Mouse (Mus musculus) midbrain, postnatal 0 days (tissue): ENCODE measurements around the gene 1500011B03Rik. TPM values are rescaled to one million over a fixed set of nuclear protein-coding genes. Genes with fewer than 3 reads are reported as not detected.

Experiments used
- ATAC-seq: fragments of 200-750 bp; cut with Nextera tagmentation; 2 replicates; pipeline ENCODE4 v1.8.0; 2017; ENCODE audit warnings: moderate number of reproducible peaks, mild to moderate bottlenecking, moderate TSS enrichment, moderate library complexity; ENCODE audit not compliant: low FRiP score
- DNase-seq: peaks from one replicate; pipeline ENCODE4 v3.0.0-alpha.2; 2015; ENCODE audit warnings: low spot score
- H3K27ac ChIP-seq: fragments of 300-500 bp; sonication (generic); 2 replicates; pipeline ENCODE4 v1.5.1; 2014; ENCODE audit warnings: low read depth, mild to moderate bottlenecking, low read length, mixed read lengths
- H3K27me3 ChIP-seq: fragments of 300-500 bp; sonication (generic); 2 replicates; pipeline ENCODE4 v1.6.1; 2014; ENCODE audit warnings: low read length, control low read depth, mixed read lengths; ENCODE audit not compliant: insufficient read depth
- H3K36me3 ChIP-seq: fragments of 300-500 bp; sonication (generic); 2 replicates; pipeline ENCODE4 v1.6.1; 2014; ENCODE audit warnings: low read length, control low read depth, mixed read lengths; ENCODE audit not compliant: insufficient read depth
- H3K4me1 ChIP-seq: fragments of 300-500 bp; sonication (generic); 2 replicates; pipeline ENCODE4 v1.6.1; 2014; ENCODE audit warnings: mild to moderate bottlenecking, control low read depth, antibody characterized with exemption, low read length, mixed read lengths; ENCODE audit not compliant: insufficient read depth
- H3K4me2 ChIP-seq: fragments of 300-500 bp; sonication (generic); 2 replicates; pipeline ENCODE4 v1.6.1; 2014; ENCODE audit warnings: low read depth, mild to moderate bottlenecking, low read length, mixed read lengths; ENCODE audit not compliant: poor library complexity, severe bottlenecking
- H3K4me3 ChIP-seq: fragments of 300-500 bp; sonication (generic); 2 replicates; pipeline ENCODE4 v1.5.1; 2014; ENCODE audit warnings: low read depth, mild to moderate bottlenecking, low read length, moderate library complexity
- H3K9ac ChIP-seq: fragments of 300-500 bp; sonication (generic); replicated peaks from 2 replicates; pipeline ENCODE4 v1.6.1; 2014; ENCODE audit warnings: mild to moderate bottlenecking, low read length, moderate library complexity, mixed read lengths; ENCODE audit not compliant: poor library complexity, severe bottlenecking
- H3K9me3 ChIP-seq: fragments of 300-500 bp; sonication (generic); 2 replicates; pipeline ENCODE4 v1.6.1; 2016; ENCODE audit warnings: low read length, control low read depth
- CTCF ChIP-seq: IDR thresholded peaks from 2 replicates; pipeline ENCODE4 v1.5.1; 2016; ENCODE audit warnings: antibody characterized with exemption, mild to moderate bottlenecking
- WGBS: fragments of 180-500 bp; shearing (Covaris S2); extraction: QIAGEN DNeasy Blood & Tissue Kit; methylation state at CpG from one replicate; pipeline ENCODE4 v1.1.7; 2014; 5-methylcytosine and 5-hydroxymethylcytosine counted together
- polyA plus RNA-seq: library from polyadenylated mRNA; unstranded; fragments of >200 nt; fragmentation: Nextera tagmentation; extraction: Ambion mirVana; gene quantifications from 2 replicates; pipeline ENCODE4 v1.2.1, GENCODE M21; 2015
- total RNA-seq: library from RNA; depleted of rRNA; stranded (reverse); fragments of >200 nt; gene quantifications from 2 replicates; pipeline ENCODE4 v1.2.3, GENCODE M21; 2014

The 1500011B03Rik gene
- total and polyA plus RNA-seq, 2 experiments from 2014 or later: 299 to 372 TPM

- ATAC-seq (no peak), DNase-seq (no peak)
- 90% methylated on average over 9 of the region's 9 CpGs for WGBS
- Histone ChIP-seq H3K9ac (no peak overlapping the region), H3K36me3 (peaks cover 22% of the 10 kb centered on the region), H3K27me3 (no peaks in the 10 kb centered on the region), H3K4me3 (no peak overlapping the region), H3K9me3 (no peaks in the 10 kb centered on the region), H3K4me1 (no peaks in the 10 kb centered on the region; the same call in 1 of the 2 replicates), H3K27ac (no peak overlapping the region), H3K4me2 (no peak overlapping the region)
- TF ChIP-seq CTCF: no peak
These were observed 40.3 kb downstream of the 1500011B03Rik start for GRCm38 (mm10) chr5:114782991-114783390.

- no peak overlapping the region for H3K9ac ChIP-seq
- H3K27me3 ChIP-seq: no peaks in the 10 kb centered on the region
- H3K4me2 ChIP-seq: no peak overlapping the region
- 82% methylated on average over 7 of the region's 7 CpGs for WGBS
- H3K9me3 ChIP-seq: no peaks in the 10 kb centered on the region
- H3K4me1 ChIP-seq: peaks cover 12% of the 10 kb centered on the region; the same call in 1 of the 2 replicates
- H3K27ac ChIP-seq: no peak overlapping the region
- no peak overlapping the region for H3K4me3 ChIP-seq
- peaks cover 2% of the 10 kb centered on the region; the same call in 1 of the 2 replicates for H3K36me3 ChIP-seq
- DNase-seq: no peak
- TF ChIP-seq CTCF: no peak
- no peak for ATAC-seq
These were observed 42.4 kb downstream of the 1500011B03Rik start for GRCm38 (mm10) chr5:114780912-114781311.

DNA sequence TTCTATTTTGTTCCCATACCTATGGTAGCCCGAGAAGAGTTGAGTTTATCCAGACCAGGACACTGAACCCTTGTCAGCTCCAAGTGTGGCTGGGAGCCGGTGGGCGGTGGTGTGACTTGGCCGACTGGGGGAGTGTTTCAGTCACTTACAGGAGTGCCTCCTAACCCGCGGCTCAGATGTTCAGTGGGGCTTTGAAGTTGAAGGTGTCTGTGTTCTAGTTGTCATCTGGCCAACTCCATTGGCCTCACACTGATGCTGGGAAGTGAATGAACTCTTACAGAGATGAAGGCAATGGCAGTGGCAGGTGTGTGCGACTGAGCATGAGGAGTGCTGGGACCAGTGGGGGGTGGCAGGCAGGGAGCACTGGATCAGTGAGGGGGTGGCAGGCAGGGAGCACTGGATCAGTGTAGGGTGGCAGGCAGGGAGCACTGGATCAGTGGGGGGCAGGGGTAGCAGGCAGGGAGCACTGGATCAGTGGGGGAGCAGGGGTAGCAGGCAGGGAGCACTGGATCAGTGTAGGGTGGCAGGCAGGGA, 43.2 kb downstream of the 1500011B03Rik start:
- no peaks in the 10 kb centered on the region for H3K36me3 ChIP-seq
- no peaks in the 10 kb centered on the region for H3K27me3 ChIP-seq
- TF ChIP-seq CTCF: no peak
- H3K27ac ChIP-seq: no peak overlapping the region
- H3K4me3 ChIP-seq: no peak overlapping the region
- ATAC-seq (no peak), DNase-seq (no peak)
- H3K9me3 ChIP-seq: no peaks in the 10 kb centered on the region
- peaks cover 12% of the 10 kb centered on the region; the same call in 1 of the 2 replicates for H3K4me1 ChIP-seq
- no peak overlapping the region for H3K4me2 ChIP-seq
- 76% methylated on average over 7 of the region's 7 CpGs for WGBS
- no peak overlapping the region for H3K9ac ChIP-seq

DNA sequence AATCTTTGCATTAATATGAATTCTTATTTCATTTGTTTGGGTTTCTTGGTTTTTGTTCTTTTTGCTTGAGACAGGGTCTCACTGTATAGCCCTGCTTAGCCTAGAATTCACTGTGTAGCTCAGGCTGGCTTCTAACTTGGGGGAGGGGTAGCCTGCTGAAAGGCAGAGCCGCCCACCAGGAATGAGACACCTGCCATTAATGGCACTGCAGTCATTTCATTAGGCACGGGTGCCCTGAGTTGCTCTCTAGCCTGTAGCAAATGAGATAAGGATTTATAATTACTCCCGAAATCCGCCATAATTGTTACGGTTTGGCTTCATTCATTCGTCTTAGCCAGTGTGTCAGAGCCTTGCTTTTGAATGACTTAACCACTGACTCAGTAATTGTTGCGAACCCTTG, 47.1 kb downstream of the 1500011B03Rik start:
- ATAC-seq: no peak
- Histone ChIP-seq H3K27me3 (no peaks in the 10 kb centered on the region), H3K27ac (no peak overlapping the region), H3K4me2 (peak overlapping the region; percentile 84), H3K9ac (peak overlapping the region; percentile 99; the same call in 1 of the 2 replicates), H3K9me3 (no peaks in the 10 kb centered on the region), H3K36me3 (no peaks in the 10 kb centered on the region), H3K4me1 (peaks cover 16% of the 10 kb centered on the region), H3K4me3 (peak overlapping the region; percentile 99)
- 49% methylated on average over 7 of the region's 7 CpGs for WGBS
- no peak for DNase-seq
- no peak for TF ChIP-seq CTCF

- peak; percentile 31 for TF ChIP-seq CTCF
- peak; percentile 11; the same call in 1 of the 2 replicates for ATAC-seq
These were observed 48.0 kb downstream of the 1500011B03Rik start, which contains the start of gene Git2 for GRCm38 (mm10) chr5:114775056-114775979. Git2 (minus strand) TSS chr5:114775517.

More at GRCm38 (mm10) chr5:114775056-114775979, 48.0 kb downstream of the 1500011B03Rik start, which contains the start of gene Git2:
- peak within 1 kb of the TSS; percentile 84 for H3K4me2 ChIP-seq
- no peaks in the 10 kb centered on the region for H3K36me3 ChIP-seq
- H3K27ac ChIP-seq: peak within 1 kb of the TSS; percentile 88
- H3K27me3 ChIP-seq: no peaks in the 10 kb centered on the region
- peak within 1 kb of the TSS; percentile 99 for H3K4me3 ChIP-seq
- no peaks in the 10 kb centered on the region for H3K9me3 ChIP-seq
- under 1% methylated on average over 50 of the region's 63 CpGs for WGBS
- DNase-seq: peak; percentile 35
- H3K4me1 ChIP-seq: peaks cover 16% of the 10 kb centered on the region
- peak within 1 kb of the TSS; percentile 99 for H3K9ac ChIP-seq
